Mouse (Mus musculus): Measurements from ENCODE around the gene Snrk. TPM values are rescaled to one million over a fixed set of nuclear protein-coding genes. Genes with fewer than 3 reads are reported as not detected.

Snrk gene
- total and polyA plus RNA-seq, 3 experiments: 9.1 to 446 (median 10.7) TPM

DNA sequence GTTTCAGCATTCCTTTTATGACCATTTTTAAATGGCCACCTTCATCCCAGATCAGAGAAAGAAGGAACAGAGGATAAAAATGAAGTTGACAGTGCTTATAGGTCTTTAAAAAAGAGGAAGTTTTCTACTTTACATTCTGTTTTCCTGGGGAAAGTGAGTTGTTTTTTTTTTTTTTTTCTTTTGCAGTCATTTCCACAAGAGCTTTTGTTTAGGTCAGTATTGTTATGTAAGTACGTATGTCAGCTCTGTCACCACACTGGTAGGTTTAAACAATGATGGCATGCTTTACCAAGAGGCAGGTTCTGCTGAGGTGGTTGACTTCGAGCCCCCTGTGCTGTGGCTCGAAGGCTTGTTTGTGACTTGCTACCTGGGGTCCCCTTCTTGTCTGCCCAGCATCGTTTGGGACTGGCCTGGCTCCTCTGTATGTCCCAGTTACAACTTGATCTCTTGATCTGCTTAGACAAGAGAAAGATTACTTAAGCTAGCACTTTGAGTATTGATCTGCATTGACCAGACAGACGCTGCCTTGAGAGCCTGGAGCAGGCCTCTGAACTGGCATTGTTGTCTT lies 8.7 kb downstream of the Snrk start:
- H3K9ac ChIP-seq (ENCODE audit: control insufficient read depth, low read depth, low read length, poor library complexity, severe bottlenecking): no peak overlapping the region
- peak; percentile 29 for DNase-seq (ENCODE audit: low read depth, low spot score)
- H3K27ac ChIP-seq (ENCODE audit: control insufficient read depth, low read depth, low read length): no peak overlapping the region
- no peak overlapping the region for H3K4me3 ChIP-seq (ENCODE audit: control insufficient read depth in 1 of 2, insufficient read depth in 1 of 2, low read depth in 2 of 2, low read length in 2 of 2)
- H3K79me2 ChIP-seq (ENCODE audit: control insufficient read depth, insufficient read depth, low read length, poor library complexity): 0 out of 2 replicates have a peak, but pooled peaks cover 4% of the 10 kb centered on the region
- no peak for TF ChIP-seq CHD2 (IDR thresholded peaks at IDR 0.05; ENCODE audit: low read length)
- TF ChIP-seq NELFE (IDR thresholded peaks at IDR 0.05; ENCODE audit: low read depth, low read length): no peak
- no peak for TF ChIP-seq ETS1 (IDR thresholded peaks at IDR 0.05; ENCODE audit: low read depth, low read length)
- TF ChIP-seq EP300 (IDR thresholded peaks at IDR 0.05; ENCODE audit: low read depth in 1 of 2, low read length in 2 of 2): peak in 1 of 2 experiments; percentile 20; a peak in 1 of 4 replicates
- no peak for TF ChIP-seq MAX (IDR thresholded peaks at IDR 0.05; ENCODE audit: low read length)
- no peak for TF ChIP-seq JUND (IDR thresholded peaks at IDR 0.05; ENCODE audit: low read depth, low read length)
- no peak for TF ChIP-seq ZKSCAN1 (IDR thresholded peaks at IDR 0.05; ENCODE audit: low read depth, low read length)
- peak; percentile 85 for TF ChIP-seq ZNF384 (IDR thresholded peaks at IDR 0.05; ENCODE audit: low read depth, low read length)
- no peaks in the 10 kb centered on the region for H3K27me3 ChIP-seq (ENCODE audit: control insufficient read depth in 1 of 2, insufficient read depth in 2 of 2, low read length in 2 of 2)
- H3K4me1 ChIP-seq (ENCODE audit: control insufficient read depth in 1 of 2, insufficient read depth in 2 of 2, low read length in 2 of 2): peaks cover 13 to 15% of the 10 kb centered on the region in 2 experiments
- H3K36me3 ChIP-seq (ENCODE audit: control insufficient read depth in 1 of 2, insufficient read depth in 2 of 2, low read length in 2 of 2): peaks cover 0 to 21% of the 10 kb centered on the region in 2 experiments; a peak in 2 of 4 replicates
- H3K9me3 ChIP-seq (replicated peaks; ENCODE audit: insufficient read depth, low read length): no peaks in the 10 kb centered on the region

DNA sequence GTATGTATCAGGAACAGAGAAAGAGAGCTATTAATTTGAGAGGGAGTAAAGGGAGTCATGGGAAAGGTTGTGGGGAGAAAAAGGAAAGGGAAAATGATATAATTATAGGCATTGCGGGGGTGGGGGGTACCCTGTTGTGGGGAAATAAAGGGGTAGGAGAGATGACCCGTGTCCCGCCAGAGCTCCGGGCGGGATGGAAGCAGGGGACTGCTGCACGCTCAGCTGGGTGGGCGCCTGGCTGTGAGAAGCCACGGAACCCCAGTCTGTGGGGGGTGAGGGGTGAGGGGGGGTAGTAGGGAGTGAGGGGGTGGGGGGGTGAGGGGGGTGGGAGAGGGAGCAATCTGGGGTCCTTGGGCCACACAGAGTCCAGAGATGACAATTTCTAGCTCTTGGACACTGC lies 9.7 kb downstream of the Snrk start:
- TF ChIP-seq HCFC1 (IDR thresholded peaks at IDR 0.05; ENCODE audit: low read depth, low read length) (no peak), POLR2AphosphoS2 (IDR thresholded peaks at IDR 0.05; ENCODE audit: low read length) (no peak), ETS1 (IDR thresholded peaks at IDR 0.05; ENCODE audit: low read depth, low read length) (no peak), RAD21 (IDR thresholded peaks at IDR 0.05; ENCODE audit: low read depth, low read length) (no peak), CTCF (IDR thresholded peaks at IDR 0.05 in 2 of 3, conservative IDR thresholded peaks at IDR 0.05 in 1 of 3; ENCODE audit: control insufficient read depth in 1 of 3, insufficient read depth in 1 of 3, low read depth in 2 of 3, low read length in 3 of 3, poor library complexity in 1 of 3, severe bottlenecking in 1 of 3) (no peak), KAT2A (conservative IDR thresholded peaks at IDR 0.05; ENCODE audit: low read depth, low read length) (no peak)
- 0 out of 2 replicates have a peak, but pooled peaks cover 4% of the 10 kb centered on the region for H3K79me2 ChIP-seq (ENCODE audit: control insufficient read depth, insufficient read depth, low read length, poor library complexity)
- peaks cover 13 to 15% of the 10 kb centered on the region in 2 experiments for H3K4me1 ChIP-seq (ENCODE audit: control insufficient read depth in 1 of 2, insufficient read depth in 2 of 2, low read length in 2 of 2)

DNA sequence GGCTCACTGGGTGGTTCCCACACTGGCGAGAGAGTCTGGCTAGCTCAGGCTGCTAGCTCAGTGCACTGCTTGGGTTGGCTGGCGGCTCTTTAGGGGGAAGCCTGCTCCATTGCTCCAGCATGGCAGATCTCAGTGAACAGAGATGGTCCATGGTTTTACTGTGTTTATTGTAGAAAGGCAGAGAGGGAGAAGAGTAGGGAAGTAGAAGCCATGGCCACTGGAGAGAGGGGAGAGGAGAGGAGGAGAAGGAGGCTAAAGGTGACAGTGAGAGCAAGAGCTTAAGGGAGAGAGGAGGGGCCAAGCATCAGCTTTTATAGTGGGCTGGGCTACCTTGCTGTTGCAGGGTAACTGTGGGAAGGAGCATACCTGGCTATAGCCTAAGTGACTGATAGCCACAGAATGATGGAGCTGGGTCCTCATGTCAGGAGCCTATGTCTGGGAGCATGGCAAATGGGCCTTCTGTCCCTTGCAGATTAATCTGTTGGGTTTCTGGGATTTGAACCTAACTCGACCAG lies 10.3 kb downstream of the Snrk start:
- Histone ChIP-seq H3K36me3 (ENCODE audit: control insufficient read depth in 1 of 2, insufficient read depth in 2 of 2, low read length in 2 of 2) (peaks cover 0 to 21% of the 10 kb centered on the region in 2 experiments; a peak in 2 of 4 replicates), H3K27me3 (ENCODE audit: control insufficient read depth in 1 of 2, insufficient read depth in 2 of 2, low read length in 2 of 2) (no peaks in the 10 kb centered on the region), H3K79me2 (ENCODE audit: control insufficient read depth, insufficient read depth, low read length, poor library complexity) (0 out of 2 replicates have a peak, but pooled peaks cover 4% of the 10 kb centered on the region), H3K4me1 (ENCODE audit: control insufficient read depth in 1 of 2, insufficient read depth in 2 of 2, low read length in 2 of 2) (peaks cover 13 to 15% of the 10 kb centered on the region in 2 experiments), H3K27ac (ENCODE audit: control insufficient read depth, low read depth, low read length) (no peak overlapping the region), H3K9me3 (replicated peaks; ENCODE audit: insufficient read depth, low read length) (no peaks in the 10 kb centered on the region), H3K4me3 (ENCODE audit: control insufficient read depth in 1 of 2, insufficient read depth in 1 of 2, low read depth in 2 of 2, low read length in 2 of 2) (no peak overlapping the region), H3K9ac (ENCODE audit: control insufficient read depth, low read depth, low read length, poor library complexity, severe bottlenecking) (no peak overlapping the region)
- DNase-seq (ENCODE audit: low read depth, low spot score): no peak
- no peak for TF ChIP-seq NELFE (IDR thresholded peaks at IDR 0.05; ENCODE audit: low read depth, low read length)
- no peak for TF ChIP-seq ZKSCAN1 (IDR thresholded peaks at IDR 0.05; ENCODE audit: low read depth, low read length)
- no peak for TF ChIP-seq USF1 (IDR thresholded peaks at IDR 0.05; ENCODE audit: low read depth, low read length)
- TF ChIP-seq SMC3 (IDR thresholded peaks at IDR 0.05; ENCODE audit: low read depth, low read length): no peak
- no peak for TF ChIP-seq GABPA (IDR thresholded peaks at IDR 0.05; ENCODE audit: low read depth, low read length)
- no peak for TF ChIP-seq ETS1 (IDR thresholded peaks at IDR 0.05; ENCODE audit: low read depth, low read length)
- TF ChIP-seq JUND (IDR thresholded peaks at IDR 0.05; ENCODE audit: low read depth, low read length): no peak
- TF ChIP-seq ELF1 (IDR thresholded peaks at IDR 0.05; ENCODE audit: low read depth, low read length): no peak
- TF ChIP-seq POLR2AphosphoS2 (IDR thresholded peaks at IDR 0.05; ENCODE audit: low read length): no peak
- TF ChIP-seq MAZ (IDR thresholded peaks at IDR 0.05; ENCODE audit: low read depth, low read length): no peak

More for the DNA sequence above, 9.7 kb downstream of the Snrk start:
- no peak for DNase-seq (ENCODE audit: low read depth, low spot score)
- Histone ChIP-seq H3K9ac (ENCODE audit: control insufficient read depth, low read depth, low read length, poor library complexity, severe bottlenecking) (no peak overlapping the region), H3K9me3 (replicated peaks; ENCODE audit: insufficient read depth, low read length) (no peaks in the 10 kb centered on the region), H3K36me3 (ENCODE audit: control insufficient read depth in 1 of 2, insufficient read depth in 2 of 2, low read length in 2 of 2) (peaks cover 0 to 21% of the 10 kb centered on the region in 2 experiments; a peak in 2 of 4 replicates), H3K27me3 (ENCODE audit: control insufficient read depth in 1 of 2, insufficient read depth in 2 of 2, low read length in 2 of 2) (no peaks in the 10 kb centered on the region), H3K4me3 (ENCODE audit: control insufficient read depth in 1 of 2, insufficient read depth in 1 of 2, low read depth in 2 of 2, low read length in 2 of 2) (no peak overlapping the region), H3K27ac (ENCODE audit: control insufficient read depth, low read depth, low read length) (no peak overlapping the region)
